Mouse (Mus musculus): ENCODE data around the gene D630045J12Rik.

Gene D630045J12Rik

DNA sequence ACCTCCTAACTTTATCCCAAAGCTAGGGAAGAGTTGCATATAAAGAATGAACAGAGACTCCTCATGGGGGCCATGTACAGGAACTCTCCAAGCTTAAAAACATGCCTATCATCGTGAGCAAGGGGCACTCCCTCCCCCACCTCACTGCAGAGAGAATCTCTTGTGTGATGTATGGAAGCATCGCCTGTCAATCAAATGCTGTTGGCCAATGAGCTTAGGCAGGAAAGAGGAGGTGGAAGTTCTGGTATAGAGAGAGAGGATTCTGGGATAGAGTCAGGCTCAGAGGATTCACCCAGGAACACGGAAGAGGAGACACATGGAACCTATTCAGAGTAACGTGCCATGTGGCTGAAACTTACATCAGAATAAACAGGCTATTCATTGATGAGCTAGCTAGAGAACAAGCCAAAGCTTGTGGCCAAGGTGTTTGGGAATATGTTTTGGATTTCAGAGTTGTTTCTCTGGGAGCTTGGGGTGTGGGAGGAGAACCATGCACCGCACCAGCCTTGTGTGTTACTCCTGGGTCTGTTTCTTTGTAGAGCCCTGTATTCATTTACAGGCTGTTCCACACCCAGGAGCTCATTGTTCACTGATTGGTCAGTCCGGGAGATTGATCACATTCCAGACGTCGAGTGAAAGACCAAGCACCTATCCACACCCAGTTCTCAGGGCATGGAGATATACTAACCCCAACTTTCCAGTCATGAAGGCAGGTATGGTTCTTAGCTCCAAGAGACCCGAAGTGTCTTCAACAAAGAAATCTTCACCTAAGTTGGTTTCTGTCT is 166.4 kb downstream of the D630045J12Rik start:
- DNase-seq, result no peak

GRCm38 (mm10) chr6:38083204-38083603 is 170.6 kb downstream of the D630045J12Rik start:
- DNase-seq, result no peak

DNA sequence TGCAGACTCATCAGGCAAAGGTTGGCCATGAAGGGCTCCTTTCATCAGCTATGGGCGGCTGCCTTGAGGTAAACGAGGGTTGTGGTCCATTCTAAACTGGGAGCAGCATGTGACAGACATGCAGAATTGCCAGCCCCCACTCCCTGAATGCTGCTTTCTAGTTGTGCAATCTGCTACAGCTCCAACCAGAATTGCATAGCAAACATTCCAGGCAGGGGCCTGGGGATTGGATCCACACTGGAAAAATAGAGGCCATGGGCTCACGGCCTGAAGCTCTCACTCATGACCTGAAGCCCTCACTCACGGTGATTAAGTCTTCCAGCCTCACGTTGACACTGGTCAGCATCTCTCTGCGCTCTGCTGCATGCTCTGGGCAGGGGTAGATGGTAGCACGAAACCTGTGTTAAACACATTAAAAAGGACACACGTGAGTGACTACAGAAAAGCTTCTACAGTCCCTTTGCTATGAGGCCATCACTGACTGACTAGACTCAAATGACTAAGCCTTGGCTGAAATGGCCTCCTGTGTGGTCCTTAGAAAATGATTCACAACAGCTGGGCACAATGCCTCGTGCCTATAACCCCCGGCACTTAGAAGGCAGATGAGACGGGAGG is 172.0 kb downstream of the D630045J12Rik start:
- peak; percentile 69 for DNase-seq

DNA sequence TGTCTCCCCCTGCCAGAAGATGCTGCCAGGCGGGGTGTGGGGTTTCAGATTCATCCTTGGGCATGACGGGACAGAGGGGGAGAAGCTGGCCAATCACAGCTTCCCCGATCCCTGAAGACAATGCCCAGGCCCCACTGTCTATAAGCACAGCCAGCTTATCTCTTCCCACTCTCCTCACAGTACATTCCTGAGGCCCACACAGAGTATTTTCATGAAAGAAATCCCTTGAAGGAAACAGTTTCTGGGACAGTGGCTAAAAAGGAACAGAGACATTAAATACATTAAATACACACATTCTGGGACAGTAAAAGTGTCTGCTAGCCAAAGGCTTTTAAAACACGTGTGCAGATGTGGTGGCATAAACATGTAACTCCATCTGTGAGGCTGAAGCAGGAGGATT is 173.4 kb downstream of the D630045J12Rik start:
- DNase-seq, result no peak

- DNase-seq, result no peak
Observed at GRCm38 (mm10) chr6:38073592-38073991, 180.2 kb downstream of the D630045J12Rik start.
